In genomic region chr12:76592213-76592612, GRCm38 (mm10) we compare ENCODE assay signal across 8 mouse cellular contexts.
A peak's percentile ranks its signal among the peaks of the same experiment; 100 is the strongest.
DNase-seq lines count a peak whose midpoint lies in the region; ATAC-seq and TF ChIP-seq lines count a peak whose summit lies in the region.

No protein-coding gene starts in this region.

- no peak overlapping the region for H3K27ac ChIP-seq in left cerebral cortex, adult 2 months

- H3K4me3 ChIP-seq in left cerebral cortex, adult 2 months, result no peak overlapping the region

- DNase-seq in adrenal gland, postnatal 14 days, result peak; percentile 66
- DNase-seq in adrenal gland, postnatal 4 days (ENCODE audit: low spot score in 2 of 2), result no peak
- DNase-seq in left cerebral cortex, adult 2 months (ENCODE audit: extremely low spot score in 1 of 2, low spot score in 2 of 2), result peak in 1 of 2 experiments; percentile 35
- no peak for DNase-seq in left cerebral cortex, adult 9 months (ENCODE audit: low spot score in 2 of 2)
- peak; percentile 80 for DNase-seq in NIH3T3 (ENCODE audit: low read depth)
- DNase-seq in lung, postnatal 36 days, result peak; percentile 64
- no peak for DNase-seq in ovary, postnatal 36 days (ENCODE audit: low spot score)

- ATAC-seq in erythroblast, adult 5-6 weeks (replicated peaks; ENCODE audit: low FRiP score, poor library complexity, severe bottlenecking), result 0 out of 2 replicates have a peak, but pooled peaks have one; percentile 26

- intact Hi-C loops in left cerebral cortex, adult 2 months (cut with DNase I), result loop anchor here (2.0 to 10.0 kb wide), 6 partner anchors 120 to 807 kb away; partner anchors contain the start of genes Hspa2, Mthfd1, Sptb and Zbtb25

- TF ChIP-seq CTCF in left cerebral cortex, adult 2 months (IDR thresholded peaks at IDR 0.05), result peak; percentile 75

Comparison
In these comparisons a context has a peak if more than half of its experiments do, and no peak if none do; other contexts are left out.
1. DNase-seq: peak in adrenal gland, postnatal 14 days (single experiment), NIH3T3 (single experiment) and lung, postnatal 36 days (single experiment); none in adrenal gland, postnatal 4 days (0 of 2), left cerebral cortex, adult 9 months (0 of 2) and ovary, postnatal 36 days (single experiment).